Mouse (Mus musculus): ENCODE results near the gene G6pc3. TPM values are rescaled to one million over a fixed set of nuclear protein-coding genes. Genes with fewer than 3 reads are reported as not detected.

Gene G6pc3
- polyA plus RNA-seq, 1 experiment from 2014 or later: 30.0 TPM

GRCm38 (mm10) chr11:102184253-102184645, 5.2 kb upstream of the G6pc3 start:
- Histone ChIP-seq H3K36me3 (ENCODE audit: control insufficient read depth, insufficient read depth, low read length) (peaks cover 2% of the 10 kb centered on the region; the same call in 1 of the 2 replicates), H3K27me3 (ENCODE audit: control insufficient read depth, insufficient read depth, low read length) (no peaks in the 10 kb centered on the region), H3K4me2 (ENCODE audit: low read depth) (peak overlapping the region; percentile 75), H3K27ac (ENCODE audit: low read depth, low read length) (no peak overlapping the region), H3K9ac (ENCODE audit: low read length) (peak overlapping the region; percentile 77), H3K4me3 (ENCODE audit: low read depth, low read length) (peak overlapping the region; percentile 73), H3K9me3 (ENCODE audit: control insufficient read depth, low read length) (no peaks in the 10 kb centered on the region), H3K4me1 (ENCODE audit: control insufficient read depth, insufficient read depth, low read length) (peaks cover 10% of the 10 kb centered on the region; the same call in 1 of the 2 replicates)
- WGBS: 13% methylated on average over 7 of the region's 7 CpGs
- ATAC-seq (ENCODE audit: insufficient read depth, low FRiP score, low TSS enrichment) (no peak), DNase-seq (ENCODE audit: low spot score) (no peak)

- Histone ChIP-seq H3K27me3 (ENCODE audit: control insufficient read depth, insufficient read depth, low read length) (no peaks in the 10 kb centered on the region), H3K9ac (ENCODE audit: low read length) (peak within 1 kb of the TSS; percentile 77), H3K9me3 (ENCODE audit: control insufficient read depth, low read length) (no peaks in the 10 kb centered on the region), H3K4me1 (ENCODE audit: control insufficient read depth, insufficient read depth, low read length) (peaks cover 12% of the 10 kb centered on the region; the same call in 1 of the 2 replicates), H3K4me2 (ENCODE audit: low read depth) (peak within 1 kb of the TSS; percentile 75), H3K36me3 (ENCODE audit: control insufficient read depth, insufficient read depth, low read length) (peaks cover 2% of the 10 kb centered on the region; the same call in 1 of the 2 replicates), H3K27ac (ENCODE audit: low read depth, low read length) (peak within 1 kb of the TSS; percentile 75), H3K4me3 (ENCODE audit: low read depth, low read length) (peak within 1 kb of the TSS; percentile 73)
- WGBS: under 1% methylated on average over 70 of the region's 70 CpGs
- peak; percentile 87 for ATAC-seq (ENCODE audit: insufficient read depth, low FRiP score, low TSS enrichment)
- DNase-seq (ENCODE audit: low spot score): peak; percentile 98
These were observed 4.5 kb upstream of the G6pc3 start, which contains the start of gene Lsm12 for GRCm38 (mm10) chr11:102184646-102185495. TSS of gene Lsm12 (minus strand) at chr11:102185296.

- peak overlapping the region; percentile 37 for H3K4me2 ChIP-seq (ENCODE audit: low read depth)
- DNase-seq (ENCODE audit: low spot score): no peak
- ATAC-seq (ENCODE audit: insufficient read depth, low FRiP score, low TSS enrichment): no peak
- peaks cover 2% of the 10 kb centered on the region; the same call in 1 of the 2 replicates for H3K36me3 ChIP-seq (ENCODE audit: control insufficient read depth, insufficient read depth, low read length)
- H3K9me3 ChIP-seq (ENCODE audit: control insufficient read depth, low read length): no peaks in the 10 kb centered on the region
- H3K27me3 ChIP-seq (ENCODE audit: control insufficient read depth, insufficient read depth, low read length): no peaks in the 10 kb centered on the region
- H3K4me3 ChIP-seq (ENCODE audit: low read depth, low read length): peak overlapping the region; percentile 73
- H3K27ac ChIP-seq (ENCODE audit: low read depth, low read length): no peak overlapping the region
- 68% methylated on average over 3 of the region's 3 CpGs for WGBS
- peaks cover 12% of the 10 kb centered on the region; the same call in 1 of the 2 replicates for H3K4me1 ChIP-seq (ENCODE audit: control insufficient read depth, insufficient read depth, low read length)
- no peak overlapping the region for H3K9ac ChIP-seq (ENCODE audit: low read length)
These were observed 3.7 kb upstream of the G6pc3 start for GRCm38 (mm10) chr11:102185677-102186076.

- no peaks in the 10 kb centered on the region for H3K9me3 ChIP-seq (ENCODE audit: control insufficient read depth, low read length)
These were observed 3.2 kb upstream of the G6pc3 start for GRCm38 (mm10) chr11:102186235-102186634.

GRCm38 (mm10) chr11:102188980-102189379, 440 bp upstream of the G6pc3 start:
- Histone ChIP-seq H3K4me3 (ENCODE audit: low read depth, low read length) (peak overlapping the region; percentile 58), H3K27ac (ENCODE audit: low read depth, low read length) (no peak overlapping the region), H3K4me1 (ENCODE audit: control insufficient read depth, insufficient read depth, low read length) (peaks cover 7% of the 10 kb centered on the region; the same call in 1 of the 2 replicates), H3K9ac (ENCODE audit: low read length) (peak overlapping the region; percentile 71), H3K9me3 (ENCODE audit: control insufficient read depth, low read length) (no peaks in the 10 kb centered on the region), H3K4me2 (ENCODE audit: low read depth) (peak overlapping the region; percentile 87), H3K36me3 (ENCODE audit: control insufficient read depth, insufficient read depth, low read length) (peaks cover 3% of the 10 kb centered on the region; the same call in 1 of the 2 replicates), H3K27me3 (ENCODE audit: control insufficient read depth, insufficient read depth, low read length) (no peaks in the 10 kb centered on the region)
- ATAC-seq (ENCODE audit: insufficient read depth, low FRiP score, low TSS enrichment) (no peak), DNase-seq (ENCODE audit: low spot score) (no peak)
- WGBS: 77% methylated on average over 6 of the region's 6 CpGs

More at GRCm38 (mm10) chr11:102186235-102186634, 3.2 kb upstream of the G6pc3 start:
- H3K4me2 ChIP-seq (ENCODE audit: low read depth): no peak overlapping the region
- no peaks in the 10 kb centered on the region for H3K27me3 ChIP-seq (ENCODE audit: control insufficient read depth, insufficient read depth, low read length)
- H3K9ac ChIP-seq (ENCODE audit: low read length): no peak overlapping the region
- ATAC-seq (ENCODE audit: insufficient read depth, low FRiP score, low TSS enrichment) (no peak), DNase-seq (ENCODE audit: low spot score) (no peak)
- H3K36me3 ChIP-seq (ENCODE audit: control insufficient read depth, insufficient read depth, low read length): 0 out of 2 replicates have a peak, but pooled peaks cover 2% of the 10 kb centered on the region
- WGBS: 74% methylated on average over 1 of the region's 1 CpGs
- no peak overlapping the region for H3K4me3 ChIP-seq (ENCODE audit: low read depth, low read length)
- peaks cover 15% of the 10 kb centered on the region; the same call in 1 of the 2 replicates for H3K4me1 ChIP-seq (ENCODE audit: control insufficient read depth, insufficient read depth, low read length)
- no peak overlapping the region for H3K27ac ChIP-seq (ENCODE audit: low read depth, low read length)

- Histone ChIP-seq H3K9me3 (ENCODE audit: control insufficient read depth, low read length) (no peaks in the 10 kb centered on the region), H3K9ac (ENCODE audit: low read length) (no peak overlapping the region), H3K27me3 (ENCODE audit: control insufficient read depth, insufficient read depth, low read length) (no peaks in the 10 kb centered on the region), H3K4me1 (ENCODE audit: control insufficient read depth, insufficient read depth, low read length) (peaks cover 7% of the 10 kb centered on the region; the same call in 1 of the 2 replicates), H3K27ac (ENCODE audit: low read depth, low read length) (no peak overlapping the region), H3K4me2 (ENCODE audit: low read depth) (peak overlapping the region; percentile 87), H3K36me3 (ENCODE audit: control insufficient read depth, insufficient read depth, low read length) (peaks cover 5% of the 10 kb centered on the region; the same call in 1 of the 2 replicates), H3K4me3 (ENCODE audit: low read depth, low read length) (no peak overlapping the region)
- DNase-seq (ENCODE audit: low spot score): no peak
- no peak for ATAC-seq (ENCODE audit: insufficient read depth, low FRiP score, low TSS enrichment)
- WGBS: 30% methylated on average over 4 of the region's 4 CpGs
These were observed 1.4 kb downstream of the G6pc3 start for GRCm38 (mm10) chr11:102190848-102191247.

- Histone ChIP-seq H3K4me3 (ENCODE audit: low read depth, low read length) (no peak overlapping the region), H3K27ac (ENCODE audit: low read depth, low read length) (no peak overlapping the region), H3K9me3 (ENCODE audit: control insufficient read depth, low read length) (no peaks in the 10 kb centered on the region), H3K27me3 (ENCODE audit: control insufficient read depth, insufficient read depth, low read length) (no peaks in the 10 kb centered on the region), H3K4me1 (ENCODE audit: control insufficient read depth, insufficient read depth, low read length) (peaks cover 7% of the 10 kb centered on the region; the same call in 1 of the 2 replicates), H3K4me2 (ENCODE audit: low read depth) (no peak overlapping the region), H3K36me3 (ENCODE audit: control insufficient read depth, insufficient read depth, low read length) (peaks cover 13% of the 10 kb centered on the region), H3K9ac (ENCODE audit: low read length) (no peak overlapping the region)
- ATAC-seq (ENCODE audit: insufficient read depth, low FRiP score, low TSS enrichment): no peak
- DNase-seq (ENCODE audit: low spot score): no peak
- 76% methylated on average over 9 of the region's 9 CpGs for WGBS
These were observed 4.4 kb downstream of the G6pc3 start for GRCm38 (mm10) chr11:102193657-102194440.

- H3K4me2 ChIP-seq (ENCODE audit: low read depth): no peak overlapping the region
- no peak overlapping the region for H3K9ac ChIP-seq (ENCODE audit: low read length)
- H3K9me3 ChIP-seq (ENCODE audit: control insufficient read depth, low read length): no peaks in the 10 kb centered on the region
- H3K4me1 ChIP-seq (ENCODE audit: control insufficient read depth, insufficient read depth, low read length): no peaks in the 10 kb centered on the region
- peaks cover 15% of the 10 kb centered on the region for H3K36me3 ChIP-seq (ENCODE audit: control insufficient read depth, insufficient read depth, low read length)
- 88% methylated on average over 21 of the region's 21 CpGs for WGBS
- H3K27ac ChIP-seq (ENCODE audit: low read depth, low read length): no peak overlapping the region
- no peak overlapping the region for H3K4me3 ChIP-seq (ENCODE audit: low read depth, low read length)
- no peaks in the 10 kb centered on the region for H3K27me3 ChIP-seq (ENCODE audit: control insufficient read depth, insufficient read depth, low read length)
- ATAC-seq (ENCODE audit: insufficient read depth, low FRiP score, low TSS enrichment) (no peak), DNase-seq (ENCODE audit: low spot score) (no peak)
These were observed 6.8 kb downstream of the G6pc3 start for GRCm38 (mm10) chr11:102196018-102196797.
